Mouse (Mus musculus): ENCODE data around the gene Adamts17. TPM values are rescaled to one million over a fixed set of nuclear protein-coding genes. Genes with fewer than 3 reads are reported as not detected.

Gene Adamts17
- total and polyA plus RNA-seq, 2 experiments from 2014 or later, result 3.9 to 14.8 TPM

DNA sequence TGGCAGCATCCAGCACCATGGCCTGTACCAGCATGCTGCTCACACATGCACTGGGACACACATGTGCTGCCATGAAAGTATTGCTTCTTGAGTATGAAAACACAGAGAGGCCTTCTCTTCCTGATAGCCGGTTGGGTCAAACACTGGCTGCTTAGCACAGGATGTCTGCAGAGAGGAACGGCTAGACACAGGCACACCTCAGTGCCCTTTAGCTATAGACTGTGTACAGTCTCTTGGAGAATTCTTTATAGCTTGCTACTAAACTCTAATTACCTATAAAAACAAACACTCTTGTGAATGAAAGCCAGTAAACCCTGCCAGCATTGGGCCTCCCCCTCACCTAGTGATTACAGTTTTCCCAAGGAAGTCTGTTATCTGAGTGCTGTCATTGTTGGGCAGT, 131.4 kb downstream of the Adamts17 start:
- no peak overlapping the region for H3K4me3 ChIP-seq (ENCODE audit: low read length)
- no peaks in the 10 kb centered on the region for H3K27me3 ChIP-seq (ENCODE audit: insufficient read depth, low read length)
- H3K36me3 ChIP-seq (ENCODE audit: insufficient read depth, low read length), result no peaks in the 10 kb centered on the region
- H3K9ac ChIP-seq (replicated peaks; ENCODE audit: low read length), result no peak overlapping the region
- 81% methylated on average over 2 of the region's 2 CpGs for WGBS
- H3K4me2 ChIP-seq (ENCODE audit: low read depth, low read length), result no peak overlapping the region
- no peak for DNase-seq (ENCODE audit: low spot score)
- no peak overlapping the region for H3K27ac ChIP-seq
- no peak for ATAC-seq
- TF ChIP-seq CTCF (IDR thresholded peaks at IDR 0.05; ENCODE audit: low read depth), result no peak
- H3K9me3 ChIP-seq (ENCODE audit: low read length), result no peaks in the 10 kb centered on the region
- H3K4me1 ChIP-seq (ENCODE audit: insufficient read depth, low read length), result 0 out of 2 replicates have a peak, but pooled peaks cover 5% of the 10 kb centered on the region

- no peak for DNase-seq (ENCODE audit: low spot score)
- no peak for TF ChIP-seq CTCF (IDR thresholded peaks at IDR 0.05; ENCODE audit: low read depth)
- no peak for ATAC-seq
- Histone ChIP-seq H3K27ac (no peak overlapping the region), H3K9ac (replicated peaks; ENCODE audit: low read length) (no peak overlapping the region), H3K9me3 (ENCODE audit: low read length) (no peaks in the 10 kb centered on the region), H3K4me2 (ENCODE audit: low read depth, low read length) (no peak overlapping the region), H3K4me1 (ENCODE audit: insufficient read depth, low read length) (no peaks in the 10 kb centered on the region), H3K27me3 (ENCODE audit: insufficient read depth, low read length) (no peaks in the 10 kb centered on the region), H3K36me3 (ENCODE audit: insufficient read depth, low read length) (no peaks in the 10 kb centered on the region), H3K4me3 (ENCODE audit: low read length) (no peak overlapping the region)
- WGBS, result 71% methylated on average over 10 of the region's 10 CpGs
Measured at GRCm38 (mm10) chr7:66974859-66975258, 135.3 kb downstream of the Adamts17 start.

DNA sequence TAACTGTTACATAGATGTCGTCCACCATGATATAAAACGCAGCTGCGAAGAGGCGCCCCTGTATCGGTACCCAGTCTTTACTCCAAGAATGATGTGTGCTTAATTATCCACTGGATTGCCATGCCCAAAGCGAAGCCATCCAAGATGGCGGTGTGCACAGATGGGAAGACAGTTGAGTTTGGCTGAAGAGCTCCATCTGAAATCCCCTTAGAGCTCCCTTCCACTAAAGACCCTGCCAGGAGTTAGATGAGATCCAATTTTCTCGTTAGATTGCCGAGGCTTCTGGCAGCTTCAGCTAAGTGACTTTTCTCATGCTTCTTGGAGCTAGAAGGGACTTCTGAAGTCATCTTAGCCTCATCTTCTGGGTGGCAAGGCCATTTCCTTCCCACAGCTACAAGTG, 136.8 kb downstream of the Adamts17 start:
- Histone ChIP-seq H3K9ac (replicated peaks; ENCODE audit: low read length) (no peak overlapping the region), H3K36me3 (ENCODE audit: insufficient read depth, low read length) (no peaks in the 10 kb centered on the region), H3K4me1 (ENCODE audit: insufficient read depth, low read length) (no peaks in the 10 kb centered on the region), H3K9me3 (ENCODE audit: low read length) (no peaks in the 10 kb centered on the region), H3K27me3 (ENCODE audit: insufficient read depth, low read length) (no peaks in the 10 kb centered on the region), H3K4me2 (ENCODE audit: low read depth, low read length) (no peak overlapping the region), H3K27ac (no peak overlapping the region), H3K4me3 (ENCODE audit: low read length) (no peak overlapping the region)
- no peak for TF ChIP-seq CTCF (IDR thresholded peaks at IDR 0.05; ENCODE audit: low read depth)
- DNase-seq (ENCODE audit: low spot score) (no peak), ATAC-seq (no peak)
- 72% methylated on average over 9 of the region's 9 CpGs for WGBS

DNA sequence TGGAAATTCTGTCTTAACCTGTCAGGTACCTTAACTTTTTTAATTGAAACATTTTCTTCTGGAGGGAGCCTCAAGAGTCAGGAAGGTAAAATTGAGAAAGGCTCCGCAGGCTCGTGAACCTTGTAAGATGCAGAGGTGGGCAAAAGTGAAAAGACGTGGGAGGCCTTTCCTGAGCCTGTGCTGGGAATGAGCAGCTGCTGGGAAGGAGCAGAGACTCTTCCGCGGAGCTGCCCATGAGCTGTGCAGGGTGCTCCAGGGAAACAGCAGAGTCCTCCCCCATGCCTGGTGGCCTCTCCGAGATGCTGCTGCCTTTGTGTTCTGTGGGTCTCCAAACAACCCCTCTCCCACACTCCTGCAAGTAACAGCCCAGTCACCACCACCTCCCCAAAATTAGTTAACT, 142.1 kb downstream of the Adamts17 start:
- 85% methylated on average over 6 of the region's 6 CpGs for WGBS
- Histone ChIP-seq H3K4me2 (ENCODE audit: low read depth, low read length) (no peak overlapping the region), H3K27me3 (ENCODE audit: insufficient read depth, low read length) (no peaks in the 10 kb centered on the region), H3K27ac (no peak overlapping the region), H3K4me3 (ENCODE audit: low read length) (no peak overlapping the region), H3K4me1 (ENCODE audit: insufficient read depth, low read length) (no peaks in the 10 kb centered on the region), H3K9ac (replicated peaks; ENCODE audit: low read length) (no peak overlapping the region), H3K36me3 (ENCODE audit: insufficient read depth, low read length) (no peaks in the 10 kb centered on the region), H3K9me3 (ENCODE audit: low read length) (no peaks in the 10 kb centered on the region)
- no peak for TF ChIP-seq CTCF (IDR thresholded peaks at IDR 0.05; ENCODE audit: low read depth)
- no peak for DNase-seq (ENCODE audit: low spot score)
- no peak for ATAC-seq

DNA sequence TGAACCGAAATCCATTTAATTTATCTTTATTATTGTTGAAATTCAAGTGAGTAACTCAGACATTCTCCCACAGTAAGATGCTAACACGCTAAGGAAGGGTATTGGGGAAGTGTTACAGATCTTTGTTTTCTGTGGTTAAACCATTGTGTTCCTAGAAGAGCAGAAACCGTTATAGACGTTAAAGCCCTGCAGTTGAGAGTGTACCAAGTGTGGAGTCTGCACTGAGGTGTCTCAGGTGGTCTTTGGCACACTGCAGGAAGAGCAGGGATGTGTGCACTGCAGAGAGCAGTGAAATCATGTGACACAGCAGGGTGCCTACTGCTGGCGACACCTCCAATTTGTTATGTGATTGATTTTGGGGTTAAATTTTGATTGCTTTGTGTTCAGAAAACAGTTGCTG, 142.5 kb downstream of the Adamts17 start:
- no peak overlapping the region for H3K4me3 ChIP-seq (ENCODE audit: low read length)
- H3K4me1 ChIP-seq (ENCODE audit: insufficient read depth, low read length), result no peaks in the 10 kb centered on the region
- no peak overlapping the region for H3K4me2 ChIP-seq (ENCODE audit: low read depth, low read length)
- no peak overlapping the region for H3K27ac ChIP-seq
- no peaks in the 10 kb centered on the region for H3K27me3 ChIP-seq (ENCODE audit: insufficient read depth, low read length)
- 66% methylated on average over 5 of the region's 5 CpGs for whole genome bisulfite sequencing
- no peaks in the 10 kb centered on the region for H3K9me3 ChIP-seq (ENCODE audit: low read length)
- ATAC-seq (no peak), DNase-seq (ENCODE audit: low spot score) (no peak)
- H3K9ac ChIP-seq (replicated peaks; ENCODE audit: low read length), result no peak overlapping the region
- H3K36me3 ChIP-seq (ENCODE audit: insufficient read depth, low read length), result no peaks in the 10 kb centered on the region
- no peak for TF ChIP-seq CTCF (IDR thresholded peaks at IDR 0.05; ENCODE audit: low read depth)

GRCm38 (mm10) chr7:66987671-66988070, 148.1 kb downstream of the Adamts17 start:
- H3K27ac ChIP-seq, result no peak overlapping the region
- H3K9ac ChIP-seq (replicated peaks; ENCODE audit: low read length), result no peak overlapping the region
- DNase-seq (ENCODE audit: low spot score) (no peak), ATAC-seq (no peak)
- 94% methylated on average over 4 of the region's 4 CpGs for WGBS
- no peaks in the 10 kb centered on the region for H3K4me1 ChIP-seq (ENCODE audit: insufficient read depth, low read length)
- H3K4me2 ChIP-seq (ENCODE audit: low read depth, low read length), result no peak overlapping the region
- no peak for TF ChIP-seq CTCF (IDR thresholded peaks at IDR 0.05; ENCODE audit: low read depth)
- no peaks in the 10 kb centered on the region for H3K9me3 ChIP-seq (ENCODE audit: low read length)
- H3K4me3 ChIP-seq (ENCODE audit: low read length), result no peak overlapping the region
- no peaks in the 10 kb centered on the region for H3K36me3 ChIP-seq (ENCODE audit: insufficient read depth, low read length)
- no peaks in the 10 kb centered on the region for H3K27me3 ChIP-seq (ENCODE audit: insufficient read depth, low read length)

GRCm38 (mm10) chr7:66988441-66988840, 148.9 kb downstream of the Adamts17 start:
- Histone ChIP-seq H3K4me1 (ENCODE audit: insufficient read depth, low read length) (no peaks in the 10 kb centered on the region), H3K9me3 (ENCODE audit: low read length) (no peaks in the 10 kb centered on the region), H3K27ac (no peak overlapping the region), H3K36me3 (ENCODE audit: insufficient read depth, low read length) (no peaks in the 10 kb centered on the region), H3K27me3 (ENCODE audit: insufficient read depth, low read length) (no peaks in the 10 kb centered on the region), H3K9ac (replicated peaks; ENCODE audit: low read length) (no peak overlapping the region), H3K4me2 (ENCODE audit: low read depth, low read length) (no peak overlapping the region), H3K4me3 (ENCODE audit: low read length) (no peak overlapping the region)
- ATAC-seq (no peak), DNase-seq (ENCODE audit: low spot score) (no peak)
- 94% methylated on average over 3 of the region's 3 CpGs for WGBS
- no peak for TF ChIP-seq CTCF (IDR thresholded peaks at IDR 0.05; ENCODE audit: low read depth)

All from hindbrain, postnatal 0 days (tissue).